Mouse (Mus musculus) small intestine, adult 2 months (tissue): Measurements from ENCODE around the gene Sos2.

Experiments
- CTCF ChIP-seq: fragments of 200-500 bp; IDR thresholded peaks from 2 replicates; pipeline ENCODE4 v1.5.1; 2012; ENCODE audit warnings: low read depth, mild to moderate bottlenecking, control low read depth, inconsistent platforms, low read length, moderate library complexity, mixed read lengths; ENCODE audit not compliant: insufficient replicate concordance, insufficient read length; ENCODE audit errors: extremely low read depth
- POLR2A ChIP-seq: fragments of 200-500 bp; IDR thresholded peaks from 2 replicates; pipeline ENCODE4 v1.6.1; 2012; ENCODE audit warnings: low read depth, mild to moderate bottlenecking, control low read depth, inconsistent platforms, low read length, moderate library complexity

DNA sequence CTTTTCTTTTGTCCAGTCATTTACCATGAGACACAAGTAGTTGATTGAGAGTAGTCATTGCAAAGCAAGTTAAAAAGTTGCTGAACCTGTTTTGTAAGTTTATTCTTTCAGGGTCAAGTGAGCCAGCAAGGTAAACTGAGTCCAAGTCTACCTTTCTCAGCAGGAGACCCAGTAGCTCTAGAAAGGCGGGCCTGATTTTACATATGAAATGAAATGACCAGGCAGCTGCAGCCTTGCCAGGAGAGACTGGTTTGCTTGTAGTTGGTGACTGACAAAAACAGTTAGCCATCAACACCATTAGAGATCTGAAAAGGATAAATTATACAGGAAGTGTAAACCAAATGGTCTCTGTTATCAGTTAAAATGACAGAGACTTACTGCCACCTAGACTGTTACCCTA, 48.7 kb upstream of the Sos2 start:
- TF ChIP-seq CTCF = no peak
- no peak for TF ChIP-seq POLR2A
